Mouse (Mus musculus) ovary, postnatal 10 days (tissue): ENCODE measurements around the gene Fn1.

Experiments used
- DNase-seq: peaks from one replicate; pipeline ENCODE4 v3.0.0; 2022; ENCODE audit warnings: low spot score

Gene Fn1

GRCm38 (mm10) chr1:71605751-71606150 lies 47.2 kb downstream of the Fn1 start:
- DNase-seq: no peak

GRCm38 (mm10) chr1:71595365-71595764 lies 57.6 kb downstream of the Fn1 start:
- no peak for DNase-seq

GRCm38 (mm10) chr1:71594268-71594667 lies 58.7 kb downstream of the Fn1 start:
- DNase-seq: no peak

- no peak for DNase-seq
These were observed 59.8 kb downstream of the Fn1 start for GRCm38 (mm10) chr1:71593184-71593583.

GRCm38 (mm10) chr1:71590038-71590437 lies 63.0 kb downstream of the Fn1 start:
- no peak for DNase-seq

GRCm38 (mm10) chr1:71586658-71587057 lies 66.3 kb downstream of the Fn1 start:
- no peak for DNase-seq

- DNase-seq: no peak
These were observed 69.1 kb downstream of the Fn1 start for GRCm38 (mm10) chr1:71583900-71584299.

- no peak for DNase-seq
These were observed 69.7 kb downstream of the Fn1 start for GRCm38 (mm10) chr1:71583302-71583701.

GRCm38 (mm10) chr1:71580408-71580807 lies 72.6 kb downstream of the Fn1 start:
- no peak for DNase-seq

- DNase-seq: no peak
These were observed 73.5 kb downstream of the Fn1 start for GRCm38 (mm10) chr1:71579526-71579925.

- DNase-seq: no peak
These were observed 76.2 kb downstream of the Fn1 start for GRCm38 (mm10) chr1:71576837-71577236.

GRCm38 (mm10) chr1:71575987-71576386 lies 77.0 kb downstream of the Fn1 start:
- no peak for DNase-seq

- DNase-seq: no peak
These were observed 82.9 kb downstream of the Fn1 start for GRCm38 (mm10) chr1:71570116-71570515.

- DNase-seq: no peak
These were observed 85.0 kb downstream of the Fn1 start for GRCm38 (mm10) chr1:71567884-71568605.

GRCm38 (mm10) chr1:71564291-71564690 lies 88.7 kb downstream of the Fn1 start:
- DNase-seq: no peak

- no peak for DNase-seq
These were observed 92.4 kb downstream of the Fn1 start for GRCm38 (mm10) chr1:71560626-71561025.

GRCm38 (mm10) chr1:71556688-71557612 lies 96.0 kb downstream of the Fn1 start, which contains the start of gene Atic:
TSS of gene Atic (plus strand) at chr1:71557150.
- DNase-seq: peak; percentile 56

GRCm38 (mm10) chr1:71550626-71551195 lies 102.3 kb downstream of the Fn1 start:
- no peak for DNase-seq

- DNase-seq: no peak
These were observed 112.6 kb downstream of the Fn1 start for GRCm38 (mm10) chr1:71540437-71540836.

GRCm38 (mm10) chr1:71539641-71540040 lies 113.4 kb downstream of the Fn1 start:
- no peak for DNase-seq
